Mouse (Mus musculus) midbrain, postnatal 0 days (tissue): ENCODE results near the gene Dhcr24. TPM values are rescaled to one million over a fixed set of nuclear protein-coding genes. Genes with fewer than 3 reads are reported as not detected.

Experiments
- ATAC-seq: fragments of 200-750 bp; cut with Nextera tagmentation; 2 replicates; pipeline ENCODE4 v1.8.0; 2017; ENCODE audit warnings: moderate number of reproducible peaks, mild to moderate bottlenecking, moderate TSS enrichment, moderate library complexity; ENCODE audit not compliant: low FRiP score
- DNase-seq: peaks from one replicate; pipeline ENCODE4 v3.0.0-alpha.2; 2015; ENCODE audit warnings: low spot score
- H3K27ac ChIP-seq: fragments of 300-500 bp; sonication (generic); 2 replicates; pipeline ENCODE4 v1.5.1; 2014; ENCODE audit warnings: low read depth, mild to moderate bottlenecking, low read length, mixed read lengths
- H3K27me3 ChIP-seq: fragments of 300-500 bp; sonication (generic); 2 replicates; pipeline ENCODE4 v1.6.1; 2014; ENCODE audit warnings: low read length, control low read depth, mixed read lengths; ENCODE audit not compliant: insufficient read depth
- H3K36me3 ChIP-seq: fragments of 300-500 bp; sonication (generic); 2 replicates; pipeline ENCODE4 v1.6.1; 2014; ENCODE audit warnings: low read length, control low read depth, mixed read lengths; ENCODE audit not compliant: insufficient read depth
- H3K4me1 ChIP-seq: fragments of 300-500 bp; sonication (generic); 2 replicates; pipeline ENCODE4 v1.6.1; 2014; ENCODE audit warnings: mild to moderate bottlenecking, control low read depth, antibody characterized with exemption, low read length, mixed read lengths; ENCODE audit not compliant: insufficient read depth
- H3K4me2 ChIP-seq: fragments of 300-500 bp; sonication (generic); 2 replicates; pipeline ENCODE4 v1.6.1; 2014; ENCODE audit warnings: low read depth, mild to moderate bottlenecking, low read length, mixed read lengths; ENCODE audit not compliant: poor library complexity, severe bottlenecking
- H3K4me3 ChIP-seq: fragments of 300-500 bp; sonication (generic); 2 replicates; pipeline ENCODE4 v1.5.1; 2014; ENCODE audit warnings: low read depth, mild to moderate bottlenecking, low read length, moderate library complexity
- H3K9ac ChIP-seq: fragments of 300-500 bp; sonication (generic); replicated peaks from 2 replicates; pipeline ENCODE4 v1.6.1; 2014; ENCODE audit warnings: mild to moderate bottlenecking, low read length, moderate library complexity, mixed read lengths; ENCODE audit not compliant: poor library complexity, severe bottlenecking
- H3K9me3 ChIP-seq: fragments of 300-500 bp; sonication (generic); 2 replicates; pipeline ENCODE4 v1.6.1; 2016; ENCODE audit warnings: low read length, control low read depth
- CTCF ChIP-seq: IDR thresholded peaks from 2 replicates; pipeline ENCODE4 v1.5.1; 2016; ENCODE audit warnings: antibody characterized with exemption, mild to moderate bottlenecking
- WGBS: fragments of 180-500 bp; shearing (Covaris S2); extraction: QIAGEN DNeasy Blood & Tissue Kit; methylation state at CpG from one replicate; pipeline ENCODE4 v1.1.7; 2014; 5-methylcytosine and 5-hydroxymethylcytosine counted together
- polyA plus RNA-seq: library from polyadenylated mRNA; unstranded; fragments of >200 nt; fragmentation: Nextera tagmentation; extraction: Ambion mirVana; gene quantifications from 2 replicates; pipeline ENCODE4 v1.2.1, GENCODE M21; 2015
- total RNA-seq: library from RNA; depleted of rRNA; stranded (reverse); fragments of >200 nt; gene quantifications from 2 replicates; pipeline ENCODE4 v1.2.3, GENCODE M21; 2014; rRNA removed

The Dhcr24 gene
- total RNA-seq (107 and 139 TPM in 2 replicates), polyA plus RNA-seq (8.0 and 8.1 TPM in 2 replicates)

- Histone ChIP-seq H3K4me1 (peaks cover 21% of the 10 kb centered on the region), H3K4me2 (peak within 1 kb of the TSS; percentile 94), H3K4me3 (peak within 1 kb of the TSS; percentile 79), H3K36me3 (peaks cover 15% of the 10 kb centered on the region; the same call in 1 of the 2 replicates), H3K9me3 (no peaks in the 10 kb centered on the region), H3K27me3 (no peaks in the 10 kb centered on the region), H3K27ac (peak within 1 kb of the TSS; percentile 79), H3K9ac (peak within 1 kb of the TSS; percentile 66)
- ATAC-seq (peak; percentile 98), DNase-seq (peak; percentile 96)
- TF ChIP-seq CTCF = no peak
- under 1% methylated on average over 80 of the region's 89 CpGs for WGBS
Observed at GRCm38 (mm10) chr4:106560846-106561781, at the start of gene Dhcr24. TSS of gene Dhcr24 (plus strand) at chr4:106561038.

- H3K4me3 ChIP-seq = no peak overlapping the region
- H3K9ac ChIP-seq = no peak overlapping the region
- H3K4me2 ChIP-seq = no peak overlapping the region
- no peak overlapping the region for H3K27ac ChIP-seq
- WGBS = 73% methylated on average over 6 of the region's 6 CpGs
- no peak for DNase-seq
- ATAC-seq = no peak
- H3K9me3 ChIP-seq = no peaks in the 10 kb centered on the region
- H3K4me1 ChIP-seq = no peaks in the 10 kb centered on the region
- H3K27me3 ChIP-seq = no peaks in the 10 kb centered on the region
- H3K36me3 ChIP-seq = no peaks in the 10 kb centered on the region
- TF ChIP-seq CTCF = no peak
Observed at GRCm38 (mm10) chr4:106514606-106515005, 46.2 kb upstream of the Dhcr24 start.

- Histone ChIP-seq H3K36me3 (no peaks in the 10 kb centered on the region), H3K4me2 (no peak overlapping the region), H3K9me3 (no peaks in the 10 kb centered on the region), H3K4me1 (no peaks in the 10 kb centered on the region), H3K27ac (no peak overlapping the region), H3K4me3 (no peak overlapping the region), H3K9ac (no peak overlapping the region), H3K27me3 (no peaks in the 10 kb centered on the region)
- WGBS = 82% methylated on average over 3 of the region's 3 CpGs
- no peak for DNase-seq
- no peak for TF ChIP-seq CTCF
- no peak for ATAC-seq
Observed at GRCm38 (mm10) chr4:106522547-106522946, 38.3 kb upstream of the Dhcr24 start.

GRCm38 (mm10) chr4:106524131-106524530 is 36.7 kb upstream of the Dhcr24 start:
- TF ChIP-seq CTCF = no peak
- no peak overlapping the region for H3K4me3 ChIP-seq
- ATAC-seq (no peak), DNase-seq (no peak)
- WGBS = 77% methylated on average over 2 of the region's 2 CpGs
- no peak overlapping the region for H3K9ac ChIP-seq
- H3K9me3 ChIP-seq = no peaks in the 10 kb centered on the region
- H3K27ac ChIP-seq = no peak overlapping the region
- H3K4me2 ChIP-seq = no peak overlapping the region
- H3K4me1 ChIP-seq = no peaks in the 10 kb centered on the region
- no peaks in the 10 kb centered on the region for H3K36me3 ChIP-seq
- no peaks in the 10 kb centered on the region for H3K27me3 ChIP-seq

GRCm38 (mm10) chr4:106525001-106525400 is 35.8 kb upstream of the Dhcr24 start:
- WGBS = 90% methylated on average over 2 of the region's 2 CpGs
- ATAC-seq (no peak), DNase-seq (no peak)
- no peak overlapping the region for H3K27ac ChIP-seq
- H3K4me3 ChIP-seq = no peak overlapping the region
- H3K9me3 ChIP-seq = no peaks in the 10 kb centered on the region
- no peaks in the 10 kb centered on the region for H3K36me3 ChIP-seq
- no peak overlapping the region for H3K4me2 ChIP-seq
- no peak for TF ChIP-seq CTCF
- H3K4me1 ChIP-seq = no peaks in the 10 kb centered on the region
- H3K9ac ChIP-seq = no peak overlapping the region
- H3K27me3 ChIP-seq = no peaks in the 10 kb centered on the region
